Mouse (Mus musculus): ENCODE data around the gene Adgra1.

Gene Adgra1

GRCm38 (mm10) chr7:139850152-139850551, 16.2 kb downstream of the Adgra1 start:
- no peak for DNase-seq (ENCODE audit: low spot score in 2 of 2)

GRCm38 (mm10) chr7:139850677-139851076, 16.7 kb downstream of the Adgra1 start:
- DNase-seq (ENCODE audit: low spot score in 2 of 2): no peak

GRCm38 (mm10) chr7:139851098-139851497, 17.1 kb downstream of the Adgra1 start:
- no peak for DNase-seq (ENCODE audit: low spot score in 2 of 2)

- no peak for DNase-seq (ENCODE audit: low spot score in 2 of 2)
Observed at GRCm38 (mm10) chr7:139855261-139855660, 21.3 kb downstream of the Adgra1 start.

- DNase-seq (ENCODE audit: low spot score in 2 of 2): peak in 1 of 2 experiments; percentile 12
Observed at GRCm38 (mm10) chr7:139861411-139861810, 27.4 kb downstream of the Adgra1 start.

GRCm38 (mm10) chr7:139863076-139863475, 29.1 kb downstream of the Adgra1 start:
- no peak for DNase-seq (ENCODE audit: low spot score in 2 of 2)

- no peak for DNase-seq (ENCODE audit: low spot score in 2 of 2)
Observed at GRCm38 (mm10) chr7:139864253-139864652, 30.3 kb downstream of the Adgra1 start.

- DNase-seq (ENCODE audit: low spot score in 2 of 2): no peak
Observed at GRCm38 (mm10) chr7:139864871-139865270, 30.9 kb downstream of the Adgra1 start.

GRCm38 (mm10) chr7:139871014-139871413, 37.0 kb downstream of the Adgra1 start:
- DNase-seq (ENCODE audit: low spot score in 2 of 2): no peak

- DNase-seq (ENCODE audit: low spot score in 2 of 2): no peak
Observed at GRCm38 (mm10) chr7:139877167-139877792, 43.3 kb downstream of the Adgra1 start.

GRCm38 (mm10) chr7:139878122-139878521, 44.1 kb downstream of the Adgra1 start:
- no peak for DNase-seq (ENCODE audit: low spot score in 2 of 2)

- no peak for DNase-seq (ENCODE audit: low spot score in 2 of 2)
Observed at GRCm38 (mm10) chr7:139878621-139879020, 44.6 kb downstream of the Adgra1 start.

- no peak for DNase-seq (ENCODE audit: low spot score in 2 of 2)
Observed at GRCm38 (mm10) chr7:139883545-139883944, 49.6 kb downstream of the Adgra1 start.

GRCm38 (mm10) chr7:139891779-139892178, 57.8 kb downstream of the Adgra1 start:
- DNase-seq (ENCODE audit: low spot score in 2 of 2): no peak

- DNase-seq (ENCODE audit: low spot score in 2 of 2): no peak
Observed at GRCm38 (mm10) chr7:139894655-139895557, 60.9 kb downstream of the Adgra1 start, which contains the start of gene Kndc1. Gene Kndc1, plus strand, starts transcription at chr7:139894696.

GRCm38 (mm10) chr7:139896271-139896670, 62.3 kb downstream of the Adgra1 start:
- DNase-seq (ENCODE audit: low spot score in 2 of 2): no peak

GRCm38 (mm10) chr7:139896796-139897195, 62.8 kb downstream of the Adgra1 start:
- DNase-seq (ENCODE audit: low spot score in 2 of 2): no peak

- no peak for DNase-seq (ENCODE audit: low spot score in 2 of 2)
Observed at GRCm38 (mm10) chr7:139898606-139899005, 64.6 kb downstream of the Adgra1 start.

- no peak for DNase-seq (ENCODE audit: low spot score in 2 of 2)
Observed at GRCm38 (mm10) chr7:139899505-139899904, 65.5 kb downstream of the Adgra1 start.

- no peak for DNase-seq (ENCODE audit: low spot score in 2 of 2)
Observed at GRCm38 (mm10) chr7:139900456-139900855, 66.5 kb downstream of the Adgra1 start.

- DNase-seq (ENCODE audit: low spot score in 2 of 2): no peak
Observed at GRCm38 (mm10) chr7:139900896-139901295, 66.9 kb downstream of the Adgra1 start.

GRCm38 (mm10) chr7:139901981-139902380, 68.0 kb downstream of the Adgra1 start:
- DNase-seq (ENCODE audit: low spot score in 2 of 2): no peak

GRCm38 (mm10) chr7:139905261-139905660, 71.3 kb downstream of the Adgra1 start:
- no peak for DNase-seq (ENCODE audit: low spot score in 2 of 2)
